Mouse (Mus musculus): ENCODE measurements at regions not wholly inside any gene's neighbourhood (a gene's known extent, or its start where the extent isn't known, plus 50 kb on each side); places are given as distances from the start of the nearest gene placed in this dataset.

DNA sequence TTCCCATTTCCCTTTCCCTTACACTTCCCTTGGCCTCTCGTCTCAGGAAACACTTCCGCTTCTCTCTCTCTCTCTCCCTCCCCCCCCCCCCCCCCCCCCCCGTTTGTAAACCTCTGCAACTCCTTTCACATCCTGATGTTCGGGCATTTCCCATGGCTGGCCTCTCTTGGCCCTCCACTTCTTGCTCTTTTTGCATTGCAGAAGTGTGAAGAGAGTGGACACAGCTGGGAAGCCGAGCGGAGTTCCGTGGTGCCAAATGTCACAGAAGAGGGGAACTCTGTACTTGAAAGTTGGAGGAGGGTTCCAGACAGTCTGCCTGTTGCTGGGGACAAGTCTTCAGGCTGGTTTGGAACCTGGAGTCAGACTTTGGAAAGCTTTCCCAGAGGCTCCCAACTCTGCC lies 179.2 kb upstream of the Tab2 start:
- TF ChIP-seq CTCF (IDR thresholded peaks at IDR 0.05; ENCODE audit: extremely low read depth, insufficient read length, insufficient replicate concordance, low read depth, low read length), result no peak
- no peak for TF ChIP-seq POLR2A (IDR thresholded peaks at IDR 0.05; ENCODE audit: low read depth, low read length)
